Mouse (Mus musculus) limb, embryonic 13.5 days (tissue): ENCODE results near the gene Tsc22d3. TPM values are rescaled to one million over a fixed set of nuclear protein-coding genes. Genes with fewer than 3 reads are reported as not detected.

Source experiments
- ATAC-seq: fragments of 200-750 bp; cut with Nextera tagmentation; 2 replicates; pipeline ENCODE4 v1.8.0; 2017; ENCODE audit warnings: low read depth, moderate number of reproducible peaks, moderate TSS enrichment; ENCODE audit not compliant: low FRiP score
- H3K27ac ChIP-seq: fragments of 300-500 bp; sonication (generic); 2 replicates; pipeline ENCODE4 v1.5.1; 2015; ENCODE audit warnings: inconsistent platforms, mild to moderate bottlenecking, moderate library complexity
- H3K27me3 ChIP-seq: fragments of 300-500 bp; sonication (generic); 2 replicates; pipeline ENCODE4 v1.6.1; 2015; ENCODE audit warnings: mild to moderate bottlenecking, inconsistent platforms
- H3K36me3 ChIP-seq: fragments of 300-500 bp; sonication (generic); 2 replicates; pipeline ENCODE4 v1.6.1; 2015; ENCODE audit warnings: inconsistent platforms, mild to moderate bottlenecking, moderate library complexity
- H3K4me1 ChIP-seq: fragments of 300-500 bp; sonication (generic); 2 replicates; pipeline ENCODE4 v1.6.1; 2015; ENCODE audit warnings: inconsistent platforms
- H3K4me2 ChIP-seq: fragments of 300-500 bp; sonication (generic); replicated peaks from 2 replicates; pipeline ENCODE4 v1.6.1; 2015; ENCODE audit warnings: inconsistent platforms, mild to moderate bottlenecking, moderate library complexity
- H3K4me3 ChIP-seq: fragments of 300-500 bp; sonication (generic); 2 replicates; pipeline ENCODE4 v1.5.1; 2015; ENCODE audit warnings: moderate library complexity, mild to moderate bottlenecking, inconsistent platforms
- H3K9ac ChIP-seq: fragments of 300-500 bp; sonication (generic); 2 replicates; pipeline ENCODE4 v1.6.1; 2015; ENCODE audit warnings: mild to moderate bottlenecking, inconsistent platforms
- H3K9me3 ChIP-seq: fragments of 300-500 bp; sonication (generic); 2 replicates; pipeline ENCODE4 v1.6.1; 2016; ENCODE audit warnings: inconsistent platforms
- WGBS: fragments of 180-500 bp; shearing (Covaris S2); methylation state at CpG from one replicate; pipeline ENCODE4 v1.1.7; 2015; 5-methylcytosine and 5-hydroxymethylcytosine counted together
- polyA plus RNA-seq: library from polyadenylated mRNA; unstranded; fragments of >200 nt; fragmentation: Nextera tagmentation; extraction: Ambion mirVana; gene quantifications from 2 replicates; pipeline ENCODE4 v1.2.1, GENCODE M21; 2015

Gene Tsc22d3
- polyA plus RNA-seq, 1 experiment from 2014 or later, result 114 TPM

GRCm38 (mm10) chrX:140590142-140590541 lies 10.3 kb downstream of the Tsc22d3 start:
- no peak for ATAC-seq
- H3K27me3 ChIP-seq, result peaks cover 53% of the 10 kb centered on the region

GRCm38 (mm10) chrX:140589194-140589751 lies 11.2 kb downstream of the Tsc22d3 start:
- H3K4me1 ChIP-seq, result no peaks in the 10 kb centered on the region
- 55% methylated on average over 4 of the region's 4 CpGs for WGBS

More at GRCm38 (mm10) chrX:140590142-140590541, 10.3 kb downstream of the Tsc22d3 start:
- Histone ChIP-seq H3K27ac (no peak overlapping the region), H3K9me3 (no peaks in the 10 kb centered on the region), H3K4me1 (no peaks in the 10 kb centered on the region), H3K9ac (no peak overlapping the region), H3K36me3 (no peaks in the 10 kb centered on the region), H3K4me3 (no peak overlapping the region), H3K4me2 (no peak overlapping the region)
- WGBS, result 66% methylated on average over 2 of the region's 2 CpGs

DNA sequence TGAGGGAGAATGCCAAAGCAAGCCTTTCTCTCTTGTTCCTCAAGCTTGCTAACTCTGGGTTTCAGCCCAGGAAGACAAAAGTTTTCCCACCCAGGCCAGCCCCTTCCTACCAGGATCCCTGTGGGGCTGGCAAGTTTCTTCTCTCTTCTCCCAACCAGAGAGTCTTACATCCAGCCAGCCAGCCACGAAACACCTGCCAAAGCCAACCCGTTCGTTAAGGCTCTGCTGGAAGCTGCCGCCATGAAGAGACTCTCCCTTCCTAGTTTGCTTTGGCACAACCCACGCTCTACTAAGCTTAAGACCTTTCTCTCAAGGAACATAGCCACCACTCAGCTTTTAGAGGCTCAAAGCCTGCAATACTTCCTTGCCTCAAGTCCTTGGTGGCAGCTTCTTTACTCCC lies 11.9 kb downstream of the Tsc22d3 start:
- 66% methylated on average over 5 of the region's 5 CpGs for WGBS
- Histone ChIP-seq H3K27me3 (peaks cover 65% of the 10 kb centered on the region), H3K36me3 (no peaks in the 10 kb centered on the region), H3K9me3 (no peaks in the 10 kb centered on the region), H3K27ac (no peak overlapping the region), H3K4me2 (no peak overlapping the region), H3K4me3 (no peak overlapping the region), H3K4me1 (no peaks in the 10 kb centered on the region), H3K9ac (no peak overlapping the region)
- no peak for ATAC-seq

More at GRCm38 (mm10) chrX:140589194-140589751, 11.2 kb downstream of the Tsc22d3 start:
- no peak for ATAC-seq
- Histone ChIP-seq H3K36me3 (no peaks in the 10 kb centered on the region), H3K27ac (no peak overlapping the region), H3K4me2 (no peak overlapping the region), H3K27me3 (peaks cover 60% of the 10 kb centered on the region), H3K9me3 (no peaks in the 10 kb centered on the region), H3K9ac (no peak overlapping the region), H3K4me3 (no peak overlapping the region)

DNA sequence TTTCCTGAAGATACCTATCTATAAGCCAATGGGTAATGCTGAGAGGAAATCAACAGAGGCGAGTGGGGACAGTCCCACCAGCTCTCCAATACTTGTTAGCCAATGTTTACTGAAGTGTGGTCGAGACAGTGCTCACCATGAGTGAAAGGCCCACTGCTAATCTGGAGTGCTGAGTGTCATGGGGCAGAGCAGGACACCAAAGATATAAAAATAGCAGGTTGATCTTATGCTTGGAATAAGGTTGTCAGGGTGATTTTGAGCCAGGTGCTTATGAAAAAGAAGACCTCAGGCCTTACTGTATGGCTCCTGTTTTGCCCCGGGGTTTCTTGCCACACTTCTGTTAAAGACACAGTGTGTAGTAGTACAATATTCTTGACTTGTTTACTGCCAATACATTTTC lies 20.0 kb downstream of the Tsc22d3 start:
- Histone ChIP-seq H3K9ac (no peak overlapping the region), H3K36me3 (no peaks in the 10 kb centered on the region), H3K4me2 (no peak overlapping the region), H3K4me3 (no peak overlapping the region), H3K27me3 (peaks cover 77% of the 10 kb centered on the region), H3K27ac (no peak overlapping the region), H3K9me3 (no peaks in the 10 kb centered on the region), H3K4me1 (no peaks in the 10 kb centered on the region)
- 75% methylated on average over 3 of the region's 3 CpGs for WGBS
- ATAC-seq, result no peak

DNA sequence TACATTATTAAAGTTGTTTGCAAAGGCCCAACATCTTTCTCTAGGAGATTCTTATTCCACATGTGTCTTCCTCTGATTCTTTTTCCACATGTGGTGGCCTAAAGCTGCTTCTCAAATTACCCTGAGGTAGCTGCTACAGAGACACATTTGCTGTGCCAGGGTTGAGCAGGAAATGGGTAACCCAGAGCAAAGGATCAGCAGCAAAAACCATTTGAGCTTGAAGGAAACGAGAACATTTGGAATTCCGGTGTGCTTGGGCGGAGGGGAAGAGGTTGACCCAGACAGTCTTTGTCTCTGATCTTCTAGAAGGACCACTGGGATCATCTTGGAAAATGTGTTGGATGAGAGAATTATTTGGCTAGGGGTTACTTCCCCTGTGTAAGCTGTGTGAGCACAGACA lies 24.8 kb downstream of the Tsc22d3 start:
- Histone ChIP-seq H3K4me2 (no peak overlapping the region), H3K4me1 (no peaks in the 10 kb centered on the region), H3K9me3 (no peaks in the 10 kb centered on the region), H3K9ac (no peak overlapping the region), H3K27me3 (peaks cover 67% of the 10 kb centered on the region), H3K36me3 (no peaks in the 10 kb centered on the region), H3K27ac (no peak overlapping the region), H3K4me3 (no peak overlapping the region)
- no peak for ATAC-seq
- 44% methylated on average over 3 of the region's 3 CpGs for WGBS

DNA sequence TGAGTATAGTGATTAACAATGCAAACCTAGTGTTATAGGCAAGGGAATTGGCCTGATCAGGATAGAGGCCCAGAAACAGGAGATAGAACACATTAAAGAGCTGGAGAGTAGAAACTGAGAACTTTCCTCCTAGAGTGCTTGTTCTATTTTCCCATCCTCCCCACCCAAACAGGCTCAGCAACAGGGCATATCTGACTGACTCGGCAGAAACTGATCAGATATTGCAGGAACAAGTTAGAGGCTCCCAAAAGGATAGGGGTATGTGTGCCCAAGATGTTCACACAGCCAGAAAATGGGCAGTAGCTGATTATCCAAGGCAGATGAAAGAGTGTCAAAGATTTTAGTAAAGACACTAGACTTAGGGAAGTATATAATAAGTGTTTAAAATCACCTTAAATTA lies 25.3 kb downstream of the Tsc22d3 start:
- Histone ChIP-seq H3K4me2 (no peak overlapping the region), H3K36me3 (no peaks in the 10 kb centered on the region), H3K4me3 (no peak overlapping the region), H3K27ac (no peak overlapping the region), H3K9ac (no peak overlapping the region), H3K27me3 (peaks cover 68% of the 10 kb centered on the region), H3K4me1 (no peaks in the 10 kb centered on the region), H3K9me3 (no peaks in the 10 kb centered on the region)
- 45% methylated on average over 1 of the region's 1 CpGs for WGBS
- no peak for ATAC-seq

DNA sequence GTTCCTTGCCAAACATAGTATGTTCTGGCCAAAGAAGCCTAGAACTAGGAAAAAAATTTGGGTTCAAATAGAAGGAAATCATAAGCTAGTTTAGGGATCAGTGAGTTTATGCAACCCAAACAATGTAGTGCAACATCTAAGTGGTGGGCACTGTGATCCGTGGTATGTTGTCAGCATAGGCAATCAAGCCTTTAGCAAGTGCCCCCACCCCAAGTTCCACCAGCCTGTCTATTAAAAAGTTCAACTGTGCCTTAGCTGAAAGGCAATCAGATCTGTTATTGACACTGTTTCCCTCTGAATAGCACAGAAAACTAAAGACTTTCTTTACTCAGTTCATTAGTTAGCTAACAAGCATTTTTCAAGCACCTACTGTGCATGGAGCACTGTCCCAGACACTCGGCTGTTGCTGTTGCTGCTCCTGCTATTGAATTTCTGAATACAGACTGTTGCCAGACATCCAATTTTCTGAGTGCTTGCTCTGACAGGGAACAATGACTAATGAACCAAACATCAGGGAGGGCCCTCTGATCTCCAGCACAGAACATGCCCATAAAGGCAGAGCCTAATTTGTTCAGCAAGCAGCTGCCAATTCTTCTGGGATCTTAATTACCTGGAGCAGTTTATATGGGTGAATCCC lies 27.6 kb downstream of the Tsc22d3 start:
- 37% methylated on average over 2 of the region's 2 CpGs for WGBS
- H3K36me3 ChIP-seq, result no peaks in the 10 kb centered on the region
- no peaks in the 10 kb centered on the region for H3K9me3 ChIP-seq
- H3K9ac ChIP-seq, result no peak overlapping the region
- no peaks in the 10 kb centered on the region for H3K4me1 ChIP-seq
- ATAC-seq, result no peak
- H3K4me3 ChIP-seq, result no peak overlapping the region
- no peak overlapping the region for H3K27ac ChIP-seq
- H3K4me2 ChIP-seq, result no peak overlapping the region
- H3K27me3 ChIP-seq, result peaks cover 74% of the 10 kb centered on the region

DNA sequence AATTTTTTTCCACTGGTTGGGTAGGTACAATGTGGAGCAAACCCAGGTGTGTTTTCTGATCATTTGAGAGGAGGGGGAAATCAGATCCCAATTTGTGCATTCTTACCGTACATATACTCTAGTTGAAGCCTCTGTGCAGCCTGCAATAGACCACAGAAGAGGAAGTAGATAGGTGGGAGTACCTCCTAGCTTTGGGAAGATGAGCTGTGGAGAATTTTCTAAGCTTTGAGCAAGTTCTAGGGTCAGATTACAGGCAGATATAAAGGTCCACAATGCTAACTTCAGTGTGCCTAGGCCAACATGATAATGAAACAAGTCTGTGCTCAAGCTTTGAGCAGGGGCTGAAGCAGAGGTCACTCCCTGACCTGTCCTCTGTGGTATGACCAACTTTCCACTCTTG lies 30.9 kb downstream of the Tsc22d3 start:
- Histone ChIP-seq H3K27me3 (peaks cover 73% of the 10 kb centered on the region), H3K4me1 (no peaks in the 10 kb centered on the region), H3K36me3 (no peaks in the 10 kb centered on the region), H3K9ac (no peak overlapping the region), H3K27ac (no peak overlapping the region), H3K4me3 (no peak overlapping the region), H3K9me3 (no peaks in the 10 kb centered on the region), H3K4me2 (no peak overlapping the region)
- 73% methylated on average over 1 of the region's 1 CpGs for WGBS
- ATAC-seq, result no peak

- WGBS, result 48% methylated on average over 1 of the region's 1 CpGs
- no peak overlapping the region for H3K27ac ChIP-seq
- H3K4me3 ChIP-seq, result no peak overlapping the region
- H3K36me3 ChIP-seq, result no peaks in the 10 kb centered on the region
- peaks cover 70% of the 10 kb centered on the region for H3K27me3 ChIP-seq
- no peak overlapping the region for H3K4me2 ChIP-seq
- no peaks in the 10 kb centered on the region for H3K9me3 ChIP-seq
- ATAC-seq, result no peak
- no peak overlapping the region for H3K9ac ChIP-seq
- no peaks in the 10 kb centered on the region for H3K4me1 ChIP-seq
Observed at GRCm38 (mm10) chrX:140567711-140568407, 32.6 kb downstream of the Tsc22d3 start.

DNA sequence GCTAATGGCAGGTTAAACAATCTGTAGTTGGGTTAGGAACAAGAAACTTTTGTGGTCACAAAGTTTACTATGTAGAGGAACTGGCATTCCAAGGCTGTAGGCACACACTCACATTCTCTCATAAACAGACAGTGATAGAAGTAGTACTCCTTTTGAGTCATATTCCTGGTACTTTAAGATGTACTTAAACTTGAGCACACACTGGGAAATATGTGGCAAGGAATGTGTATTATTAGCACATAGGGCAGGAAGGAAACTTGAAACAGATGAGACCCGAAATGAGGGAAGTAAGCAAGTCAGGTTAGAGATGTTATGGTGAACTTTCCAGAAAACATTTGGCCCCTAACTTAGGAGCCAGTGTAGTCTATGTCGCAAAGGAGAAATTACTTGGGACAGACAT lies 34.7 kb downstream of the Tsc22d3 start:
- Histone ChIP-seq H3K9ac (no peak overlapping the region), H3K9me3 (no peaks in the 10 kb centered on the region), H3K36me3 (no peaks in the 10 kb centered on the region), H3K27me3 (peaks cover 63% of the 10 kb centered on the region), H3K4me3 (no peak overlapping the region), H3K27ac (no peak overlapping the region), H3K4me1 (no peaks in the 10 kb centered on the region), H3K4me2 (no peak overlapping the region)
- ATAC-seq, result no peak
- 63% methylated on average over 2 of the region's 2 CpGs for WGBS

GRCm38 (mm10) chrX:140565212-140565611 lies 35.2 kb downstream of the Tsc22d3 start:
- no peak for ATAC-seq
- Histone ChIP-seq H3K4me3 (no peak overlapping the region), H3K4me2 (no peak overlapping the region), H3K27ac (no peak overlapping the region), H3K9me3 (no peaks in the 10 kb centered on the region), H3K4me1 (no peaks in the 10 kb centered on the region), H3K9ac (no peak overlapping the region), H3K36me3 (no peaks in the 10 kb centered on the region), H3K27me3 (peaks cover 64% of the 10 kb centered on the region)
- 87% methylated on average over 3 of the region's 3 CpGs for WGBS

- Histone ChIP-seq H3K36me3 (no peaks in the 10 kb centered on the region), H3K9ac (no peak overlapping the region), H3K4me1 (no peaks in the 10 kb centered on the region), H3K4me2 (no peak overlapping the region), H3K27me3 (peaks cover 64% of the 10 kb centered on the region), H3K27ac (no peak overlapping the region), H3K9me3 (no peaks in the 10 kb centered on the region), H3K4me3 (no peak overlapping the region)
- 89% methylated on average over 1 of the region's 1 CpGs for WGBS
- no peak for ATAC-seq
Observed at GRCm38 (mm10) chrX:140564777-140565176, 35.7 kb downstream of the Tsc22d3 start.
